Mouse (Mus musculus) forebrain, embryonic 16.5 days (tissue): ENCODE results near the gene Tmem35b. TPM values are rescaled to one million over a fixed set of nuclear protein-coding genes. Genes with fewer than 3 reads are reported as not detected.

Experiments used
- ATAC-seq: fragments of 200-750 bp; cut with Nextera tagmentation; 2 replicates; pipeline ENCODE4 v1.8.0; 2017; ENCODE audit warnings: mild to moderate bottlenecking, moderate library complexity
- H3K27ac ChIP-seq: fragments of 300-500 bp; sonication (generic); 2 replicates; pipeline ENCODE4 v1.5.1; 2014; ENCODE audit warnings: low read length, control low read depth
- H3K27me3 ChIP-seq: fragments of 300-500 bp; sonication (generic); replicated peaks from 2 replicates; pipeline ENCODE4 v1.6.1; 2014; ENCODE audit warnings: low read length; ENCODE audit not compliant: control insufficient read depth, insufficient read depth
- H3K36me3 ChIP-seq: fragments of 300-500 bp; sonication (generic); 2 replicates; pipeline ENCODE4 v1.6.1; 2014; ENCODE audit not compliant: control insufficient read depth, insufficient read depth
- H3K4me1 ChIP-seq: fragments of 300-500 bp; sonication (generic); replicated peaks from 2 replicates; pipeline ENCODE4 v1.6.1; 2014; ENCODE audit warnings: low read length; ENCODE audit not compliant: control insufficient read depth, insufficient read depth
- H3K4me2 ChIP-seq: fragments of 300-500 bp; sonication (generic); 2 replicates; pipeline ENCODE4 v1.6.1; 2014; ENCODE audit warnings: mild to moderate bottlenecking, low read length, control low read depth
- H3K4me3 ChIP-seq: fragments of 300-500 bp; sonication (generic); replicated peaks from 2 replicates; pipeline ENCODE4 v1.5.1; 2014; ENCODE audit warnings: mild to moderate bottlenecking, low read length, control low read depth
- H3K9ac ChIP-seq: fragments of 300-500 bp; sonication (generic); replicated peaks from 2 replicates; pipeline ENCODE4 v1.6.1; 2014; ENCODE audit warnings: low read depth, low read length, control low read depth
- H3K9me3 ChIP-seq: fragments of 300-500 bp; sonication (generic); 2 replicates; pipeline ENCODE4 v1.6.1; 2016; ENCODE audit warnings: low read length; ENCODE audit not compliant: control insufficient read depth
- WGBS: fragments of 180-500 bp; shearing (Covaris S2); extraction: QIAGEN DNeasy Blood & Tissue Kit; methylation state at CpG from one replicate; pipeline ENCODE4 v1.1.7; 2014; 5-methylcytosine and 5-hydroxymethylcytosine counted together
- polyA plus RNA-seq: library from polyadenylated mRNA; unstranded; fragments of >200 nt; fragmentation: Nextera tagmentation; extraction: Ambion mirVana; gene quantifications from 2 replicates; pipeline ENCODE4 v1.2.1, GENCODE M21; 2015

The Tmem35b gene
- polyA plus RNA-seq, 1 experiment from 2014 or later, result 14.6 TPM

DNA sequence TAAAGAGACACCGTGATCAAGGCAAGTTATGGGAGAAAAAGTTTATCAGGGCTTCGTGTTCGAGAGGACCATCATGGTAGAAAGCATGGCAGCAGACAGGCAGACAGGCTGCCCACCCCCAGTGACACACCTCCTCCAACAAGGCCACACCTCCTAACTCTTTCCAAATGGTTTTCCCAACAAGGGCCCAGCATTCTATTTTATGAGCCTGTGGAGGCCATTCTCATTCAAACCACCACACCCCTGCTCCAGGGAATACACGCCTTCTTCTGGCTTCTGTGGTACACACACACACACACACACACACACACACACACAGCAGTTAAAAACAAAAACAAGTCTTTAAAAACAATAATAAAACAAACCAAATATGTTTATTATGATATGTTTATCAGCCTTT is 34.3 kb downstream of the Tmem35b start:
- 87% methylated on average over 4 of the region's 4 CpGs for WGBS
- Histone ChIP-seq H3K9ac (no peak overlapping the region), H3K9me3 (no peaks in the 10 kb centered on the region), H3K4me3 (no peak overlapping the region), H3K27ac (no peak overlapping the region), H3K4me1 (no peaks in the 10 kb centered on the region), H3K36me3 (no peaks in the 10 kb centered on the region), H3K4me2 (no peak overlapping the region), H3K27me3 (no peaks in the 10 kb centered on the region)
- ATAC-seq, result no peak

DNA sequence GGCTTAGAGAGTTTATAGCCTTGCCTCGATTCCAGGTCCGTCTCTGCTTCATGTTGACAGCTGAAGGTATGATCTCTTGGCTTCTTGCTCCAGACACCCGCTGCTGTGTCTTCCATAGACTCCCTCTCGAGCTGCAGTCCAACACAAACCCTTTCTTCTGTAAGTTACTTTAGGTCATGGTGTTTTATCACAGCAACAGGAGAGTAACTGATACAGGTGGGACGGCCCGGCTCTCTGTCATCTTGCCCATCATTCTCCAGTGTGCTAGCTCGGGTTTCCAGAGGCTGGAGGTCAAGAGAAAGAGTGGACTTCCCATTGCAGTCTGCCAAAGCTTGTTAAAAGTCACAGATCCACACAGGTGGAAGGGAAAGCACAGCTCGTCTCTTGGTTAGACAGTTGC is 40.4 kb downstream of the Tmem35b start:
- Histone ChIP-seq H3K9ac (no peak overlapping the region), H3K4me1 (peaks cover 7% of the 10 kb centered on the region), H3K4me2 (no peak overlapping the region), H3K9me3 (no peaks in the 10 kb centered on the region), H3K36me3 (no peaks in the 10 kb centered on the region), H3K4me3 (no peak overlapping the region), H3K27ac (no peak overlapping the region), H3K27me3 (no peaks in the 10 kb centered on the region; the same call in 1 of the 2 replicates)
- ATAC-seq, result no peak
- 76% methylated on average over 8 of the region's 8 CpGs for WGBS

DNA sequence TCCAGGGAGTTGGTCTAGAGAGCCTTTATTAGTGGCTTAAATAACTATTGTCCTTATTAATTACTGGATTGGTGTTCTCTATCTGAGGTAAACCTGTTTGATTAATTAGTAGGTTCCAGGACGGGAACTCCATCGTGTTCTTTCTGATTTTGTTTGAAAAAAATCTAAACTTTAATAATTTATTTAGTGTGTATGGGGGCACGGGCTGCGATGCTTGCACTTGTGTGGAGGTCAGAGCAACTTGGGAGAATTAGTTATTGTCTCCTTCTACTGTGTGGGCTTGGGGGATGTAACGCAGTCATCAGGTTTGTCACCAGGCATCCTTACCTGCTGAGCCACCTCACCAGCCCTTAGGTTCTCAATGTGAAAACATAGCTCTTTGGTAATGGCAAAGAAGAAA is 43.6 kb downstream of the Tmem35b start:
- ATAC-seq, result no peak
- Histone ChIP-seq H3K4me3 (no peak overlapping the region), H3K4me2 (no peak overlapping the region), H3K9me3 (no peaks in the 10 kb centered on the region), H3K36me3 (no peaks in the 10 kb centered on the region), H3K27me3 (no peaks in the 10 kb centered on the region; the same call in 1 of the 2 replicates), H3K4me1 (peaks cover 30% of the 10 kb centered on the region), H3K27ac (no peak overlapping the region), H3K9ac (no peak overlapping the region)
- WGBS, result 59% methylated on average over 5 of the region's 5 CpGs

DNA sequence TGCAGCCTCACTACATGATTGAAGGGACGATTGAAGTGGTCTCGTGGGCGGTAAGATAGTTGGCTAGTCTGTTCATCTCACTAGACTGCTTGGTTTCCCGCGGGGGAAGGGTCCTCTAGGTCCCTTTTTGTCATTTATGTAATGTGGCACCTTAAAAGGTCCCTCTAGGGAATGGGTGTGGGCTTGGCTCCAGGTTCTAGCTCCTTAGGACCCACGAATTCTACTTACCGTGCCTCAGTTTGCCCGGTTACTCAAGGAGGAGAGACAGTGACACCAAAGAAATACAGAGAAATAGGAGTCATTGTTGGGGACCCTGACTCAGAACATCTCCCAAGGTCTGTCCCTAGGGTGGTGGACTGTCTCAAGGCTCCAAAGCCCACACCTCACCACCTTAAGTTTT is 44.2 kb downstream of the Tmem35b start:
- H3K9ac ChIP-seq, result no peak overlapping the region; the same call in 1 of the 2 replicates
- 11% methylated on average over 8 of the region's 8 CpGs for WGBS
- H3K4me1 ChIP-seq, result peaks cover 36% of the 10 kb centered on the region
- H3K4me3 ChIP-seq, result peak overlapping the region; percentile 78
- H3K27me3 ChIP-seq, result no peaks in the 10 kb centered on the region; the same call in 1 of the 2 replicates
- H3K36me3 ChIP-seq, result no peaks in the 10 kb centered on the region
- H3K4me2 ChIP-seq, result peak overlapping the region; percentile 95
- no peaks in the 10 kb centered on the region for H3K9me3 ChIP-seq
- H3K27ac ChIP-seq, result no peak overlapping the region
- ATAC-seq, result no peak

DNA sequence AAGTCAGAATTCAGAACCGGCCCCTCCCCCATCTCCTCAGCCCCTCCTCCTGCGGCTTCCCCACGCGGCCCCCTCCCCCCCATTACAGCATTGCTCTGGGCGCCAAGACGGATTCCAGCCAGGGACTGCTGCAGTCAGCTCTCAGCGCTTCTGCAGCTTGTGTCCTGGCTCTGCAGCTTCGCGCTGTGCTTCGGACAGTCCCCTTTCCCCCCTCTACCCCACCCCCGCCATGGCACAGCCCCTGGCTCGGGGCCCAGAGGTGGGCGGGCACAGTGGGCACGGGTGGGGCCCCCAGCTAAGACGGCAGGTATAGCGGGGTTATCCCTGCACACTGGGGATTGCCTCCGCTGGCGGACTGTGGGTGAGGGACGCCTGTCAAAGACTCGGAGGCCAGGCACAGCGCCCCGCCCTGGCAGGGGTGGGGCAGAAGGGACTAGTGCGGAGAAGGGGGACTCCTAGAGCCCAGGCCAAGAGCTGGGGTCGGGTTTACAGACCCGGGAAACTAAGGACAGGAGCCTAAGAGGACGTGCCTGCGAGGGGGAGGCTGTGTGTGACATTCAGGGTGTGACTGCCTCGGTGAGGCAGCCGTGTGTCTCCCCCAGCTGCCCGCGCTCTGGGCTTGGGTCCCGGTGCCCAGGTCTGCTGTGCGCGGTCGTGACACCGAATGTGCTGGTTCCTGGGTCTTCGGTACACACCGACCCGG is 44.9 kb downstream of the Tmem35b start:
- Histone ChIP-seq H3K27me3 (no peaks in the 10 kb centered on the region; the same call in 1 of the 2 replicates), H3K4me2 (peak overlapping the region; percentile 95), H3K9me3 (no peaks in the 10 kb centered on the region), H3K9ac (peak overlapping the region; percentile 81), H3K4me3 (peak overlapping the region; percentile 78), H3K36me3 (no peaks in the 10 kb centered on the region), H3K27ac (peak overlapping the region; percentile 51), H3K4me1 (peaks cover 40% of the 10 kb centered on the region)
- ATAC-seq, result peak; percentile 53
- under 1% methylated on average over 35 of the region's 39 CpGs for WGBS

DNA sequence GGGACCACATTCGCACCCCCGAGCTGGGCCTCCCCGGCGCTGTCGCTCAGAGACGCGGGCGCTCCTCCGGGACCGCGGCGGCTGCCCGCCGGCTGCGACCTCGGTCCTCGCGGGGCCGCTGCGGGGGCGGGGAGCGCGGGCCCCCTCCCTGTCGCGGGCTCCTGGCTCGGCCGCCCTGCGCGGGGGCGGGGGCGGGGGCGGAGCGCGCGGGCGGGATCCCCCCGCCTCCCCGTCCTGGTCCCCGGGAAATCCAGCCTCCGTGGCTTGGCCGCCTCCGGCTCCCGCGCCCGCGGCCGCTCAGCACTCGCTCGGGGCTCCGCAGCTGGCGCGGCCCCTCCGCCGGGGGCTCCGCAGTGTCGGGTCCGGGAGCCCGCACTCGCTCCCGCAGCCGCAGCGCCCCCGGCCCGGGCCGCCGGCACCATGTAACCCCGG is 45.4 kb downstream of the Tmem35b start, which contains the start of gene Dlgap3:
Gene Dlgap3 (plus strand): TSS at position 291 of the 432 bp plus-strand sequence.
- under 1% methylated on average over 63 of the region's 67 CpGs for WGBS
- H3K36me3 ChIP-seq, result no peaks in the 10 kb centered on the region
- H3K9ac ChIP-seq, result peak within 1 kb of the TSS; percentile 81
- peak within 1 kb of the TSS; percentile 51 for H3K27ac ChIP-seq
- no peaks in the 10 kb centered on the region for H3K9me3 ChIP-seq
- H3K4me3 ChIP-seq, result peak within 1 kb of the TSS; percentile 78
- H3K4me2 ChIP-seq, result peak within 1 kb of the TSS; percentile 95
- peaks cover 41% of the 10 kb centered on the region for H3K4me1 ChIP-seq
- peak; percentile 62 for ATAC-seq
- no peaks in the 10 kb centered on the region; the same call in 1 of the 2 replicates for H3K27me3 ChIP-seq

DNA sequence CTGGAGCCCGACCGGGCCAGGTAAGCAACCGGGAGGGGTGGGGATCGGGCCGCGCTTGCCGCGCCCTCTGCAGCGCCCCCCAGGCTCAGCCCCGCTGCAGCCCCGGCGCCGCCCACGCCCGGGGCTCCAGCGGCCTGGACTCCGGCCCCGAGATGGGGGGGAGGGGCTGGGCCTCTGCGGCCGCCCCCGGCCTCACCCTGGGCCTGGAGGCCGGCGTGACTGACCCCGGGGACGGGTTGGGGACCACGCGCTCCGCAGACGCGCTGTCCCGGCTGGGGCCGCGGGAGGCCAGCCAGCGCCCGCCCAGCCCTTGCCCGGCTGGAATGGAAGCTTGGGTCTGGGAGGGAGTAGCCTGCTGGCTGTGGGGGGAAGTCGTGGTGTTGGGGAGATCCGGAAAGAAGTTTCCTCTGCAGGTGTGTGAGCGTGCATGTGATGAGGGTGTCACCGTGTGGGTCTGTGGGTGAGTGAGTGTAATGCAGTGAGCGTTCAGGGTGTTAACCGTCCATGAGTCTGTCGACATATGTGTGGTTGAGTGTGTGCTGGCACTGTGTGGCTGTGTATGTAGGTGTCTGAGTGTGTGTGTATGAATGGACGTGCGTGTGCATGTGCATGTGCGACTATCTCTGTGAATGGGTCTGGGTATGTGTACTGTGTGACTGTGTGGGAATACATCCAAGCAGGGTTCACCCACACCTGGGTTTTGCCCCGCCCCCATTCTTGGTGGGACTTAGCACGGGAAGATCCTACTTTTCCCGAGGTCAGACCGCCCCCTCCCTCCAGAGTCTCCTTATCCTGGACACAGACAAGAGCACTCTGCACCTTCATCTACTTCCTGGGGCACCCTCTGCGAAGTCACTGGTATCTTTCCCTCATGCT is 46.1 kb downstream of the Tmem35b start:
- H3K9ac ChIP-seq, result peak overlapping the region; percentile 81
- ATAC-seq, result peak; percentile 34
- no peaks in the 10 kb centered on the region; the same call in 1 of the 2 replicates for H3K27me3 ChIP-seq
- H3K36me3 ChIP-seq, result no peaks in the 10 kb centered on the region
- H3K4me3 ChIP-seq, result peak overlapping the region; percentile 78
- peak overlapping the region; percentile 33; the same call in 1 of the 2 replicates for H3K27ac ChIP-seq
- WGBS, result 2% methylated on average over 46 of the region's 51 CpGs
- peak overlapping the region; percentile 95 for H3K4me2 ChIP-seq
- peaks cover 41% of the 10 kb centered on the region for H3K4me1 ChIP-seq
- no peaks in the 10 kb centered on the region for H3K9me3 ChIP-seq

DNA sequence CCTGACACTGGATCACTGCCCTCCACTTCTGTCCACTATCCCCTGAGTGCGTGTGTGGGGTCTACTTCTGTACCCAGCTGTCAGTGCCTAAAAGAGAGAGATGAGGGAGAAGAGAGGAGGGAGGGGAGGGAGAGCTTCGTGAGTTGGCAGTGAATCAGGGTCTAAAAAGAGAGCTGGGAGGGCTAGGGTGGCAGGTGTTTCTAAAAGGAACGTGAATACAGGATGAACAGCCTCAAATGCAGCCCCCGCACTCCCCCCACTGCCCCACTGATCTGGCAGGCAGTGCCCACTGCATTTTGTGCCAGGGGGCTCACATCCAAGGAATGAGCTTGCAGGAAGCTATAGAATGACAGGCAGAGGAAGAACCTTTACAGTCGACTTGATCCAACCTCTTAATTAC is 47.4 kb downstream of the Tmem35b start:
- Histone ChIP-seq H3K4me2 (no peak overlapping the region; the same call in none of the 2 replicates), H3K9me3 (no peaks in the 10 kb centered on the region), H3K27ac (no peak overlapping the region), H3K4me3 (no peak overlapping the region), H3K4me1 (peaks cover 41% of the 10 kb centered on the region), H3K27me3 (no peaks in the 10 kb centered on the region; the same call in 1 of the 2 replicates), H3K36me3 (no peaks in the 10 kb centered on the region), H3K9ac (no peak overlapping the region)
- 12% methylated on average over 5 of the region's 5 CpGs for WGBS
- no peak for ATAC-seq

DNA sequence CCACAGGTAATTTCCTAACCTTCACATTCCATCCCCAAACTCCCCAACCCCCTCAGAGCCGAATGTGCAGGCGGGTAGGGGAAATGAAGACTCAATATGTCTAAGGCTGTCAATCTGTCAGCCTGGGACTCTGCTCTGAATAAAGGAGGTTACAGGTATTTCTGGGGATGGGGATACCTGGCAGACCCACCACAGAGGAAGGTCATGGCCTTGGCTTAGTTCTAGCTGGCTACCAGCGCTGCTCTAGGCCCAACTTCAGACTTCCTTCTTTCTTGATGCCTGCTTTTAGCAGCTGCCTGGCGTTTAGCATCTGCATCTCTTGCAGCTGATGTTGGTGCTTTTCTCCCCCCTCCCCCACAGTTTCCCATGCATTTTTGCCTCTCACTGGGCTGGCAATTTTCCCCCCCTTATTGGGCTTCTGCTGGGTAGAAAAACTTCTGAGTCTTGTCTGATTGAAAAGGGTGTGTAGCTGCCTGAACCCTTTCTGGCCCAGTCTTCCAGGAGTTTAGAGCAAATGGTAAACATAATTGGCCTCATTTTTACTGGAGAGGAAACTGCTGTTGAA is 47.9 kb downstream of the Tmem35b start:
- Histone ChIP-seq H3K9ac (no peak overlapping the region), H3K4me2 (no peak overlapping the region; the same call in none of the 2 replicates), H3K36me3 (no peaks in the 10 kb centered on the region), H3K27ac (no peak overlapping the region), H3K4me1 (peaks cover 41% of the 10 kb centered on the region), H3K9me3 (no peaks in the 10 kb centered on the region), H3K27me3 (no peaks in the 10 kb centered on the region; the same call in 1 of the 2 replicates), H3K4me3 (no peak overlapping the region)
- no peak for ATAC-seq
- WGBS, result 35% methylated on average over 4 of the region's 4 CpGs
